Mouse (Mus musculus): Measurements from ENCODE around the gene Atxn1.

- TF ChIP-seq POLR2A (IDR thresholded peaks at IDR 0.05; ENCODE audit: insufficient read length, low read depth): no peak
- no peak for TF ChIP-seq USF1 (IDR thresholded peaks at IDR 0.05; ENCODE audit: low read depth)
- no peak for TF ChIP-seq MYOG (IDR thresholded peaks at IDR 0.05; ENCODE audit: control insufficient read depth in 1 of 3, insufficient read depth in 1 of 3, insufficient read length in 2 of 3, low read depth in 2 of 3)
- TF ChIP-seq SRF (IDR thresholded peaks at IDR 0.05; ENCODE audit: control insufficient read depth, insufficient read length, low read depth): no peak
- no peak for TF ChIP-seq MYOD1 (IDR thresholded peaks at IDR 0.05; ENCODE audit: control insufficient read depth in 1 of 3, insufficient read length in 2 of 3, low read depth in 2 of 3)
- TF ChIP-seq MAX (IDR thresholded peaks at IDR 0.05; ENCODE audit: low read depth): no peak
Observed at GRCm38 (mm10) chr13:45740369-45740768, 224.4 kb downstream of the Atxn1 start.

Data from myocyte (in vitro differentiated cells).